Mouse (Mus musculus): ENCODE data around the gene Dnajc6.

The Dnajc6 gene

DNA sequence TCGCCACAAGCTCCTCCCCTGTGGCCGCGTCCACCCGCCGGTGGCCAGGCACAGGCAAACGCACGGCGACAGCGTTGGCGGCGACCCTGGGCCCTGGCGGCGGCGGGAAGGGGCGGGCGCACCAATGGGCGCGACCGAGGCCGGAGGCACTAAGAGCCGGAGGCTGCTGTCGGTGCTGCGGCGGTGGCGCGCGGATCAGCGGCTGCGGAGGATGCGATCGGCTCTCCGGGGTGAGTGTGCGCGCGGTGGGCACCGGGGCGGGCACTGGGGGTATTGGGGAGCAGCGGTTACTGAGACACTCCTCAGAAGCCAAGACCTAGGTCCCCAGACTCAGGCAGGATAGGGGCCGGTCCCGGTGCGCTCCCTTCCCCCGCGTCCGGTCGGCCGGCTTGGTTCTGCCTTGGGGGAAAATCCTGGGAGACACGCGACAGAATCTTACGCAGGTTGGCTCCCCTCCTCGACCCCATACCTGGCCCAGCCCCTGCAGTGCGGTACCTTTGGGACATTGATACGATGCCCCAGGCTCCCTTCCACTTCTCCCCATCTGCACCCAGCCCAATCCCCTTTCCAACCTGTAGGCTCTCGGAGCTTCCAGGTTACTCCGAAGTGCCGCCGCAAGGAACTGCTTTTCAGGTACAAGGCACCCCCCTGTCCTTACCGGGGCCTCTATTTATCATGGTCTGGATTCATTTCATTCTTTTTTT, at the start of gene Dnajc6:
TSS of gene Dnajc6 (plus strand) at position 115 of the 704 bp plus-strand sequence.
- peak; percentile 68 to 70 for DNase-seq

GRCm38 (mm10) chr4:101448701-101449100, 47.7 kb upstream of the Dnajc6 start:
- no peak for DNase-seq

GRCm38 (mm10) chr4:101449344-101449743, 47.1 kb upstream of the Dnajc6 start:
- DNase-seq: peak in 1 of 2 experiments; percentile 40

DNA sequence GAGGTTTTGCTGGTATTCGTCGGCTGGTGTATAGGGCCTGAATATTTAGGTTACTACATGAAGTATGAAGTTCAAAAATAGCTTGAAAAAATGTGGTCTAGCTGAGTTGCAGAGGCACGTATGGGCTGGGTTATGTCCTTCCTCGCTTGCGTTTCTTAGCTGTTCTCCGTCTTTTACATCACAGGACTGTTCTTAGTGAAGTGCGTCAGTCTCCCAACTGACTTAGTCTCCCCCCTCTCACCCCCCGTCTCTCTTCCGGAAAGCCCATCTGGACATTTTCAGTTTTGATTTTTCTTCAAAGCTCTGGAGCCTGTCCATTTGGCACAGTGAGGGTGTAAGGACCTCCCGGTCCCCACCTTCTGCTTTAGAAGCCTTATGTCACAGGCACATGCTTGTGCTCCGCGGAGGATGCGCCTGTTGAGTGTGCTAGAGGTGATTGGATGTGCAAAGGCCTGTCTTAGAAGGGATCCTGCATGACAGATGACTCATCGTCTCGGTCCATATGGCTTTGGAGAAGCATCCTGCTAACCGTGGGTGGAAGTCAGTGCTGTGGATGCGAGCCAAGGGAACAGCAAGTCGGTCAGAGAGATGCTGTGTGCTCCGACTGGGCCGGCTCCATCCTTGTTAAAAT, 46.2 kb upstream of the Dnajc6 start:
- DNase-seq: peak; percentile 96 to 97

DNA sequence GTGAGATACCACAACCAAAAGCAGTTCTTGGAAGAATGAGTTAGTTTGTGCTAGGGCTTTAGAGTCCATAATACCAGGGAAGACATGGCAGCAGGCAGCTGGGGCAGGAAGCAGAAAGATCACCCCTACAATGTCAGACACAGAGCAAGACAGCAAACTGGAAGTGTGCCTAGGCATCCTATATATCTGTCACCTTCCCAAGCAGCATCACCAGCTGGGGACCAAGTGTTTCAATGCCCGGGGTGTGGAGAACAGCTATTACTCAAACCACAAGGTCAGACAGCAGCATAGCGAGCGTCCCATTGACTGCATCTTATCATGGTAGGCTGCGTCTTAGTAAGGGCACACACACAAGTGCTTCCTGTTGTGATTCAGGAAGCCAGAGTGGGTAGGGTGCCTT, 45.4 kb upstream of the Dnajc6 start:
- peak in 1 of 2 experiments; percentile 53 for DNase-seq

DNA sequence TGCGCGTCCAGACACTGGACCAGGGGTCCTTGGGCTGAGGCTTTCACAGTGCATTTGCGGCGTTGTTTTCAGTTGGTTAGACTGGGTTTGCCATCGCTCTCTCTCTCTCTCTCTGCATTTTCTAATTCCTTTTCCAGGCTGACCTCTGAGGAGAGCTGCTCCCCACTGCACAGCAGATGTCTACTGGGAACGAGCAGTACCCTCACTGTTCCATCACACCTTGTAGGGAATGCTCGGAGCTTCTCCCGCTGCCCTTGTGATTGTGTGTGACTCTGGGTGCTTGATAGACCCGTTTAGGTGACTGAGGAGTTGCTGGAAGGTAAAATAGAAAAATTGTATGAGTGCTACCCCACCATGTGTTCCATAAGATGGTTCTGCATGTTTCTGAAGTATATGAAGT, 43.6 kb upstream of the Dnajc6 start:
- no peak for DNase-seq

GRCm38 (mm10) chr4:101457176-101457575, 39.3 kb upstream of the Dnajc6 start:
- peak in 1 of 2 experiments; percentile 28 for DNase-seq

DNA sequence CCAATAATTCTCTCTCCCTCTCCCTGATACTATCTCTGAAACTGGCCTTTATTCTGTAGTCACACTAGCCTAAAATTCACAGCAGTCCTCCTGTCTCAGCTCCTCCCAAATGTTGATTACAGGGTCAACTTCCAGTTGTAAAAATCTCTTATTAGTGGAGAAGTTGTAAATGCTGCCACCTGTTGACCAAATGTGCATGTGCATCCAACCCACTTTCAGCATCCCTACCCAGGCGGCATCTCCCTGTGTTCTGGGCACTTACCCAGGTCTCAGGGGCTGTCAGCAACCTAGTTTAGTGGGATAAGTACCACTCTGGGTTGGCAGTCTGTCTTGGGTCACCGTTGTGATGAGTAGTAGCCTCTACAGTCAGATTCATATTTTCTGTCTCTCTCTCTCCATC, 38.1 kb upstream of the Dnajc6 start:
- DNase-seq: peak; percentile 87

GRCm38 (mm10) chr4:101459358-101459757, 37.1 kb upstream of the Dnajc6 start:
- no peak for DNase-seq

- no peak for DNase-seq
Measured at GRCm38 (mm10) chr4:101460114-101460513, 36.3 kb upstream of the Dnajc6 start.

GRCm38 (mm10) chr4:101462065-101462464, 34.4 kb upstream of the Dnajc6 start:
- DNase-seq: no peak

- DNase-seq: no peak
Measured at GRCm38 (mm10) chr4:101466264-101466663, 30.2 kb upstream of the Dnajc6 start.

DNA sequence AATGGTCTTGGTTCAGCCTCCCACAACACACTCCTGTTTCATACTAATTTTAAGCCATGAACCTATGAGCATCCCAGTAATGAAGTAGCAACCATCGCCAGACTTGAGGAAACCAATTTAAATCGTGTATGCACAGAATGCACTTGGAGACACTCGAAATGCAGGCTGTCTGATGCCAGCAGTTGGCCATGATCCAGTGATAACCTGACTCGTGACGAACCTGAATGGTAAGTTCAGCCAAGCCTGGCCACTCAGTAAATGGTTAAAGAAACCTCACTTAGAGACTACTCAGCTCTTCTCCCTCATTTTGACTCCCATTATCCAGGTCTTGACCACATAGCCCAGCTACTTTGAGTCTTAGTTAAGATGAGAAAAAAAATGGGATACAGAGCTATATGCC, 27.2 kb upstream of the Dnajc6 start:
- no peak for DNase-seq

DNA sequence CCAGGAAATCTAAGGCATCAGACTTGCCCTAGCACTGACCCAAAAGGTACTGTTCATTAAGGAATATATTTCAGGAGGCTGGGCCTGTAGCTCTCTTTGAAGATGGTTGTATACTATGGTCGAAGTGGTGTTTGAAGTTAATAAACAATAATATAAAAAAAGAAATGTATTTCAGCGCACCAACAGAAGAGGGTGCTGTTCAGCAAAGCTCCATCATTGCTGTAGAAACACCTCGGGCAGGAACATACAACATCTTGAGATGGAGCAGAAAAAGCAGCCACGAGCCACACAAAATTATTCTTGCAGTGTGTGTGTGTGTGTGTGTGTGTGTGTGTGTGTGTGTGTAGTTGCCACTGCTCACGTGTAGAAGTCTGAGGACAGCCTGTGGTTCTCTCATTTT, 25.9 kb upstream of the Dnajc6 start:
- DNase-seq: no peak

DNA sequence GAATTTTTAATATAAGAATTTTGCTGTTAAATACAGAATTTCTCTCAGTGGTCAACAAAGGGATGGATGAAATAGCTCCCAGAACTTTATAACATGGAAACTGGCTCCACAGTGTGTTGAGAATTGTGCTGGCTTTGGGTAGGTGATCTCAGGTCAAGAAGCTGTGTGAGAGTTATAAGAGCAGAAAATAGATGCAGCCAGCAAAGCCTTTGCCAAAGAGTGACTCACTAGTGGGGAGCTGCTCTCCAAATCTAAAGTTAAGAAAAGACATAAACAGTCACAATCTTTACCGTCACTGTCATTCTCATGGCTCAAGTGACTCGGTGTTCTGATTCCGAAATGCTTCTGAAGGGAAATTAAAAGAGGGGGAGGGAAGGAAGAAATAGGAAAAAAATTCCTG, 23.7 kb upstream of the Dnajc6 start:
- DNase-seq: no peak

- DNase-seq: no peak
Measured at GRCm38 (mm10) chr4:101490320-101490917, 6.0 kb upstream of the Dnajc6 start.

DNA sequence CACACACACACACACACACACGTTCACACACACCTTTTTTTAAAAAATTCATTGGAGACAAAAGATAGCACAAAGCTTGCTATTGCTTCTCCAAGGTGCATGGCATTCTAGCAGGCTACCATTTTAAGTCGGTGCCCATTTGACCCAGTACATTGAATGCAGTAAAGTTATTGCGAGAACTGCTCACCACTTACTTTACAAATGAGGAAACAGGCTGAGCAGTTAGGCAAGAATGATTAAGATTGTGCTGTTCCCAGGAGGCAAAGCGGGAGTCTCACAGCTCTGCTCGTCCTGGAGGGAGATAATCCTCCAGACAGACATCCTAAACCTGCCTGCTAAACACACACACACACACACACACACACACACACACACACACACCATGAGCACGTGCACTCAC, 4.7 kb upstream of the Dnajc6 start:
- no peak for DNase-seq

- no peak for DNase-seq
Measured at GRCm38 (mm10) chr4:101493611-101494197, 2.7 kb upstream of the Dnajc6 start.

GRCm38 (mm10) chr4:101496188-101496533, 287 bp upstream of the Dnajc6 start:
- no peak for DNase-seq

DNA sequence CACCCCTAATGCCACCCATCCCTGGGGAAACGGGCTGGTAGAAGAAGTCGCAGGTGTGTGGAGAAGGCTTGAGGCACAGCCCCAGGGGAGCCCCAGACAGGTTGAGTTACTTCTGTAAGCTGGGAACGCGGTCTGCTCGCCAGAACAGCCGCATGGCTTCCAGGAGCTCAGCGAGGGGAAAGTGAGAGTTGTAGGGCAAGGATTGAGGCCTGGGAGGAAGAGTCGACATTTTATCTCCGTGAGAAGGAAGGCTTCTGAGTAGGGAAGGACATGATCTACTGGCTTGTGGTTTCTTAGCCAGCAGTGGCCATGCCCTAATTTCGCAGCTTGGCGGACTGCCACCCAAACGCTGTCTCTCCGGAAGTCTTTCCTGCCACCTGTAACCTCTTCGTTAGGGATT, 888 bp downstream of the Dnajc6 start:
- DNase-seq: peak; percentile 55 to 77

DNA sequence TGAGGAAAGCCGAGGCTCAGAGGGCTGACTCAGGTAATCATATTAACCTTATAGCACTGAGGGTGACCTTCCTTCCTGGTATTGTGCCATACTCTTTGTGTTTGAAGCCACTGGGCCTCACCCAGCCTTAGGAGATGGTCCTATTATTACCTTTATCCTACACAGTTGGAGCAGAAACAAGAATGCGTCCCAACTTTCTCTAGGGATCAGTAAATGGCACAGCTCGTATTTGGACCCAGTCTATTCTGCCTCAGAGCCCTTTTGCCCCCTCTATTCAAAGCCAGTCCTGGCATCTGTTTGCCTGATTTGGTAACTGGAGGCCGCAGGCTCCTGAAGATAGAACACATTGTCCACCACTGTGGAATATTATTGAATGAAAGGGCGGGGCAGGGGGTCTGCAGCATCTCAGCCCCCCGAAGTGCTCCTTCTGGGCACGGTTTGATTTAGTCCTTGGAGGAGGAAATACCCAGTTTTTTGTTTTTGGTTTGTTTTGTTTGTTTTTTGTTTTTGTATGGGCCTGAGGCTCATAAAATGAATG, 8.1 kb downstream of the Dnajc6 start:
- no peak for DNase-seq

GRCm38 (mm10) chr4:101505966-101506365, 9.5 kb downstream of the Dnajc6 start:
- no peak for DNase-seq

DNA sequence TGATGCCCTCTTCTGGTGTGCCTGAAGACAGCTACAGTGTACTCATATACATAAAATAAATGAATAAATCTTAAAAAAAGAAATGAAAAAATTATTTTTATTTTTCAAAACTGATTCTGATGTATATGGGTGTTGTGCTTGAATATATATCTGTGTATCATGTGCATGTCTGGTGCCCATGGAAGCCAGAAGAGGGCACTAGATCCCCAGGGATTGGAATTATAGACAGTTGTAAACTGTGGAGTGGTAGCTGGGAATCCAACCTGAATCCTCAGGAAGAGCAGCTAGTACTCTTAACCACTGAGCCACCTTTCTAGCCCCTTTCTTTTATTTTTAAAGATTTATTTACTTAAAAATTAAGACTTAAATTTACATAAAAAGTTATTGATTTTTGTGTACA, 9.9 kb downstream of the Dnajc6 start:
- DNase-seq: no peak
